Mouse (Mus musculus) kidney, adult 2 months (tissue): ENCODE measurements at regions not wholly inside any gene's neighbourhood (a gene's known extent, or its start where the extent isn't known, plus 50 kb on each side); places are given as distances from the start of the nearest gene placed in this dataset.

Experiments used
- DNase-seq: peaks from one replicate; pipeline ENCODE4 v3.0.0; 2021
- H3K27ac ChIP-seq: fragments of 200-500 bp; 2 replicates; pipeline ENCODE4 v1.5.1; 2012; ENCODE audit warnings: low read depth, low read length, control low read depth, inconsistent platforms; ENCODE audit not compliant: insufficient read depth
- H3K27me3 ChIP-seq: fragments of 200-500 bp; replicated peaks from 2 replicates; pipeline ENCODE4 v1.6.1; 2012; ENCODE audit warnings: mild to moderate bottlenecking, moderate library complexity, low read length, inconsistent platforms; ENCODE audit not compliant: control insufficient read depth, insufficient read depth
- H3K36me3 ChIP-seq: fragments of 200-500 bp; 2 replicates; pipeline ENCODE4 v1.6.1; 2012; ENCODE audit warnings: mild to moderate bottlenecking, moderate library complexity, low read length, inconsistent platforms; ENCODE audit not compliant: control insufficient read depth, insufficient read depth
- H3K4me1 ChIP-seq: fragments of 200-500 bp; 2 replicates; pipeline ENCODE4 v1.6.1; 2011; ENCODE audit warnings: low read length; ENCODE audit not compliant: control insufficient read depth, insufficient read depth
- H3K4me3 ChIP-seq: fragments of 200-500 bp; 2 replicates; pipeline ENCODE4 v1.5.1; 2011; ENCODE audit warnings: mild to moderate bottlenecking, low read depth, low read length, control low read depth; ENCODE audit not compliant: insufficient read depth
- CTCF ChIP-seq: fragments of 200-500 bp; conservative IDR thresholded peaks from 2 replicates; pipeline ENCODE4 v1.5.1; 2011; ENCODE audit warnings: low read depth, mild to moderate bottlenecking, control low read depth, low read length, moderate library complexity, mixed read lengths; ENCODE audit not compliant: insufficient read depth, insufficient read length
- POLR2A ChIP-seq: fragments of 200-500 bp; IDR thresholded peaks from one replicate; pipeline ENCODE4 v1.6.1; 2011; ENCODE audit warnings: low read depth, low read length, control low read depth
- WGBS: fragments of 180-500 bp; shearing (Covaris S2); methylation state at CpG from one replicate; pipeline ENCODE4 v1.1.7; 2018; 5-methylcytosine and 5-hydroxymethylcytosine counted together

DNA sequence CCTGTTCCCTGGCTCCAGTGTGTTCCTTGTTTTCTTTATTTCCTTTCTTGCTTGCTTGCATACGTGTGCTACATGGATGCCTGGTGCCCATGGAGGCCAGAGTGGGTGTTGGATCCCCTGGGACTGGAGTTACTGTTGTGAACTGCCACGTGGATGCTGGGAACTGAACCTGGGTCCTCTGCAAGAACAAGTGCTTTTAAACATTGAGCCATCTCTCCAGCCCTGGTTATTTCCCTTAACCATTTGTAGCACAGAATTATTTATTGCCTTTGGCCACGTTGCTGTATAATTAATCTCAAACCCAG, 57.0 kb upstream of the Ugp2 start:
- 41% methylated on average over 3 of the region's 3 CpGs for WGBS
- no peaks in the 10 kb centered on the region for H3K27me3 ChIP-seq
- H3K27ac ChIP-seq, result peak overlapping the region; percentile 32; the same call in 1 of the 2 replicates
- H3K36me3 ChIP-seq, result no peaks in the 10 kb centered on the region
- TF ChIP-seq CTCF (no peak), POLR2A (no peak)
- no peak overlapping the region for H3K4me3 ChIP-seq
- H3K4me1 ChIP-seq, result peaks cover 15% of the 10 kb centered on the region; the same call in 1 of the 2 replicates
- DNase-seq, result no peak

DNA sequence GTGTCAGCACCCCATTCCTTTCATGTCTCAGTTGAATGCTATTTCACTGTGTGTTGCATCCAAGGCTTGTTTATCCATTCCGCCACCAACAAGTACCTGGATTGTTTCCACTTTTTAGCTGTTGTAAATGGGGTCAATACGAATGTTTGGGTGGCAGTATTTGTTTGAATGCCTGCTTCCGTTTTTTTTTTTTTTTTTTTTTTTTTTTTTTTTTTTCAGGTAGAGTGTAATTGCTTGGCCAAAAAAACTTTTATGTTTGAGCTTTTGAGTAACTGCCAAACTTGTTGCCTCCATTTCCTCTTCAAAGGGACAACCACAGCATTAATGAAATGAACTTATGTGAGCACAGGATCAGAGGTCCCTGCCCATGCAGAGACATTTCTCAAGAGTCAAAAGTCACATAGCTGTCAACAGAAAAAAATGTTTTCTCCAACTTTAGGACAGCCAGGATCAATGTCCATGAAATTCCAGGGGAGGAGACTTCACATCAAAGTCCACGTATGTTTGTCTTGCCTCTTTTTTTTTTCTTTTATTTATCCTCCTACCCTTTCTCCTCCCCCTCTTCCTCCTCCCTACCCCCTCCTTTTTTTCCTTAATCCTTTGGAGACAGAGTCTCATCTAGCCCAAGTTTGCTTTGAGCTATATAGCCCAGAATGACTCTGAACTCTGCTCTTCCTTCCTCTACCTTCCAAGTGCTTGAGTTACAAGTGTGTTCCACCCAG, 56.5 kb upstream of the Ugp2 start:
- Histone ChIP-seq H3K4me3 (no peak overlapping the region), H3K4me1 (peaks cover 15% of the 10 kb centered on the region; the same call in 1 of the 2 replicates), H3K27ac (peak overlapping the region; percentile 32; the same call in 1 of the 2 replicates), H3K36me3 (no peaks in the 10 kb centered on the region), H3K27me3 (no peaks in the 10 kb centered on the region)
- peak; percentile 87 for DNase-seq
- 34% methylated on average over 4 of the region's 4 CpGs for WGBS
- TF ChIP-seq POLR2A (no peak), CTCF (no peak)

DNA sequence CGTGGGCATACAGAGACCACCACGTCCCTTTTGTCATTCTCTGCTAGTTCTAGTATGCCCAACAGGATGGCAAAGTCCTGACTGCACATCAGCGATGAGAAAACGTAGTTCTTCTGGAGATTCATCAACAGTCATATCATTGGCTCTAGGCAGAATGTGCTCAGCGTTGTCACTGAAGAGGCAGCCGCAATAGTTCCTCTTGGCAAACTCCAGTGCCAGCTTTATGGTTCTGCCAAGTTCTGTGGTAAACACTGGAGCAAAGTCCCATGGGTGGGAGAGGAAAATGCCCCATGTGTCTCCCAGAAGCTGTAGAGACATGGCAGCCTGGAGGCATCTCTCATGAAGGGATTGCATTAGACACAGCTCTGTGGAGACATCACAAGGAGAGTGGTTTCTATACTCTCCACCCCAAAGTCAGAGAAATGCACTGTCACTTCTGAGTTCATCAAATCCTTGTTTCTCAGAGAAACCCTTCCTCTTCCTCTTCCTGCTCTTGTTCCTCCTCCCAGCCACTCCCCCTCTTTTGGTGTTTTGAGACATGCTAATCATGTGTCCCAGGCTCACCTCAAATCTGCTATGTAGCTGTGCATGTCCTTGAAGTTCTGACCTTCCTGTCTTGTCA, 54.6 kb upstream of the Ugp2 start:
- H3K36me3 ChIP-seq, result no peaks in the 10 kb centered on the region
- WGBS, result 87% methylated on average over 6 of the region's 6 CpGs

DNA sequence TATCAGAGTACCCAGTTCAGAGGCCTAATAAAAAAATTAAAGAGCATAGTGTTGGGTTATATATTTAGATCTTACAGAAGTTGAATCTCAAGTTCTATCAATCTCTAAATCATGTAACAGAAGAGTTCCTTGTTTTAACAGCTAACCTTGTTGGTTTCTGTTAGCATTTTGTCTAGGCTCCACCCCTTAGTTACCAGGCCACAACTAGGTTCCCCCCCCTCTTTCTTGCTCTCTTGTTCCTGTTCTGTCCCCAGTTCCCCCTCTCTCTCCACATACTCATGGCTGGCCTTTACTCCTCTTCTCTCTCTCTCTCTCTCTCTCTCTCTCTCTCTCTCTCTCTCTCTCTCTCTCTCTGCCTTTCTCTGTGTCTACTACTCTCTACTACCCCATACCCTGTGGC, 53.3 kb upstream of the Ugp2 start:
- Histone ChIP-seq H3K4me1 (peaks cover 13% of the 10 kb centered on the region; the same call in 1 of the 2 replicates), H3K36me3 (no peaks in the 10 kb centered on the region), H3K27me3 (no peaks in the 10 kb centered on the region), H3K4me3 (no peak overlapping the region), H3K27ac (no peak overlapping the region)
- TF ChIP-seq CTCF (no peak), POLR2A (no peak)
- DNase-seq, result no peak

More for the DNA sequence above, 54.6 kb upstream of the Ugp2 start:
- Histone ChIP-seq H3K4me1 (peaks cover 15% of the 10 kb centered on the region; the same call in 1 of the 2 replicates), H3K4me3 (no peak overlapping the region), H3K27me3 (no peaks in the 10 kb centered on the region), H3K27ac (no peak overlapping the region)
- peak; percentile 53 for DNase-seq
- no peak for TF ChIP-seq CTCF
- TF ChIP-seq POLR2A, result no peak

DNA sequence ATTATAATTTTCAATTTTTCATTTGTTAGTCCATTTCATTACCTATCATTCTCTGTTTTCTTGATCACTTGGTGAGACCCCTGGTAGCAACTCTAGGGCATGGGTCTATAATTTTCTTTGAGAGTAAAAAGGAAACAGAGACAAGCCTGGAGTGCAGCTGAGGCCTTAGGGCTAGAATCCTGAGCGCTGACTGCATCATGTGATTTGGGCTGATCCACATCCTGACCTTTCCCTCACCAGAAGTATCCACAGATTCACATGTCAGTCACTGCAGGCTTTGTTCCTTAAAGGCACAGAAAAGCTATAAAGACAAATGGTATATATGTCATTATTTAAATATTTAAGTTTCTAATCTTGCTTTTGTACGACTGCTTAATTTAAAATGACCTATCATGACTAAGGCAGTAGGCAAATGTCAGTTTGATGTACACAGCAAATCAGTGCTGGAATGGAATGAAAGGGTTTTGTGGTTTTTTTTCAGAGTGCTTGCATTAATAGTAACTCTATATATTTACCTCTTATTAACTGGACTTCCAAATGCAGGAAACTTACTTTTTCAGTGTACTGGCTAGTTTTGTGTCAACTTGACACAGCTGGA, 51.4 kb upstream of the Ugp2 start:
- DNase-seq, result peak; percentile 34
- no peak overlapping the region for H3K27ac ChIP-seq
- TF ChIP-seq CTCF (no peak), POLR2A (no peak)
- H3K36me3 ChIP-seq, result no peaks in the 10 kb centered on the region
- WGBS, result 56% methylated on average over 2 of the region's 2 CpGs
- H3K27me3 ChIP-seq, result no peaks in the 10 kb centered on the region
- H3K4me3 ChIP-seq, result no peak overlapping the region
- peaks cover 5% of the 10 kb centered on the region; the same call in 1 of the 2 replicates for H3K4me1 ChIP-seq
